Mouse (Mus musculus): Measurements from ENCODE around the gene Psmb1.

GRCm38 (mm10) chr17:15447831-15448230 lies 51.7 kb downstream of the Psmb1 start:
- no peak for TF ChIP-seq CTCF (IDR thresholded peaks at IDR 0.05; ENCODE audit: low read depth)
- no peak for TF ChIP-seq EP300 (optimal IDR thresholded peaks at IDR 0.05)
